Mouse (Mus musculus): ENCODE results near the gene Ubl3.

Ubl3 gene

DNA sequence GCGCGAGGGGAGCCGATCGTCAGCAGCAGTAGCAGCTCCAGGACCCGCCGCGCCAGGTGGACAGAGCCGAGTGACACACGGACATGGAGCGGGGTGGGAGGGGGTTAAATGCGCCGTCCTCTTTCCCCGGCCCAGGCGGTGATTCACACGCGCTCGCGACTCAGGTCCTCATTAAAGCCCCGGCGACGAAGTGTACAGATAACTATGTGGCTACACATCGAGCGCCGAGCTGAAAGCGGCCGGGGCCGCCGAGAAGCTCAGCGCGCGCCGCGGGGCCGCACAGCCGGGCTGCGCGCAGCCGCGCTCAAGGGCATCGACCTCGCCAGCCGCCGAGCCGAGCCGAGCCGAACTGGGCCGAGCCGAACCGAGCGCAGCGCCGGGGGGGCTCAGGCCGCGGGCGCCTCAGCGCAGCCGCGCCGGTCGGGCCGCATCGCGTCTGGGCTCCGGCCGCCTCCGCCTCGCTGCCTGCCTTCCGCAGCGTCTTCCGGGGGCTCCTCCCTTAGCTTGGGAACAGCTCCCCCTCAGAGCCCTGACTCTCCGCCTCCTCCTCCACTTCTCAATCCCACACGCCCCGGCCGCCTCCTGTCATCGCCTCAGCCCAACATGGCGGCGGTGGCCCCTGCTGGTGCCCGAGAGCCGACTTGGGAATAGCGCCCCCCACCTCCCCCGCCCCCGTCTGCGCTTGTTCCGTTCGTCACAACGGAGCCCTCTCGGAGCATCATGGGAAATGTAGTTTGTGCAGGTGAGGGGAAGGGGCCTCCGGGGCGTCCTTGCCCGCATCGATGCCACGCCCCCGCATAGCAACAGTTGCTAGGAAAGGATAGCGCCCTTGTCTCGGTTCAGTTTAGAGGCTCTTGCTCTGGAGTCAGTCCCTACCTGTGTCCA, at the start of gene Ubl3:
TSS of gene Ubl3 (minus strand) at position 603 of the 885 bp plus-strand sequence.
- in situ Hi-C loops (cut with MboI; ENCODE audit: unreplicated experiment in 2 of 2), result loop anchor here (5.0 to 25.0 kb wide), 4 partner anchors 40 to 1865 kb away; no protein-coding TSS in a partner anchor

DNA sequence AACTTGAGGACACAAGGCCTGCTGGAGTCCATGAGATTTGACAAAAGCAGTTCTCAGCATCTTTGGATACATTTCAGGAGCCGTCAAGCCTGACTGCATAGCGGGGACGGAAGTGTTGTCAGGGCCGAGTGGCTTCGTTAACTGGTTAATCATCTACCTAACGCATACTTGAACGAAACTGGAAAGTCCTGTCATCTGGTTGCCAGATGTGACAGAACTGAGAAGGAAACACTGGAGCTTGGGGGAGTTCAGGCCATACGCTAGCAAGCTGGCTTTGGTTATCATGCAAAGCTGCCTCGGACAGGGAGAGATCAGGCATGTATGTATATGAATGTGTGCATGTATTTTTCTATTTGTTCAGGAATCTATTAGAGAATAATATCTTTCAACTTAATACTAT, 45.8 kb upstream of the Ubl3 start:
- in situ Hi-C loops (cut with MboI; ENCODE audit: unreplicated experiment in 2 of 2), result no loop called here

DNA sequence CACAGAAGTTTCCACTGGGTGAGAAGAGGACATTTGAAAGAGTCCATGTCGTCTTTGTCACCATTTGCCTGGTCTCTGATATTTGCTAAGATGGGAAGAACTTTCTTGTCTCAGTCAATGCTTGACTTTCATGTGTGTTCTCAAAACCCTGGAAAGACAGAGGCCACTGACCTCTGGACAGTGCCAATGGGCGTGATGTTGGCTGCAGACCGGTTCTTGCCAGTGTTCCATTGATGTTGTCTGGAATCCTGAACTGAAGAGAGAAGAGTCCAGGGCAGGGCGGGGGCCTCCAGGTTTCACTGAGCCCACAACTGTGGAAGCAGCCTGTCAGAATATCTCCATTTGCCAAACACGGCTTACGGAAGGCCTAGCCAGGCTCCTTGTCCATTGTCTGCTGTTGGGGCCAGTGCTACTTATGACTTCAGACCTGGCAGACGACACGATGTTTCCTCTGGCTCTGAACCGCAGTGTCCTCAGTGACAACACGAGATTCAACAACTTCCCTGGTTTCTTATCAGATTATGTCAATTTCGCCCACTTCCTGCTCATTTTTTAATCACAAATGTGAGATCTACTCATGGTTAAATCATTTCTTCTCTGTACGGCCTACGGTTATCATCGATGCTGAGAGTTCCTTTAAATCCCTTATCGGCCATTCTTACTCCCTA, 43.6 kb upstream of the Ubl3 start:
- in situ Hi-C loops (cut with MboI; ENCODE audit: unreplicated experiment in 2 of 2), result no loop called here

DNA sequence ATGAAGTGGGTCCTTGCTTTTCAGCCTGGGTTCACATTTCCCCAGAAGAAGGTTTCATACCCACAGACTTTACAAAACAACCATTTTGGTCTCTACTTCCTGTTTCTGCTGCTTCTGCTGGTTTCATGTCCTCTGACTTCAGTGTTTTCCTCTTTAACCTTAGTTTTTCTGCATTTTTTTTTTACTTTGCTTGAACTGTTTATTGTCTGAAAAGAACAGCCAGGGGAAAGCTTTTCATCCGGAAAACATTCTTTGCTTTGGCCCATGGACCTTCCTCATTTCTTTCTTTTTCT, 42.8 kb upstream of the Ubl3 start:
- in situ Hi-C loops (cut with MboI; ENCODE audit: unreplicated experiment in 2 of 2), result no loop called here

DNA sequence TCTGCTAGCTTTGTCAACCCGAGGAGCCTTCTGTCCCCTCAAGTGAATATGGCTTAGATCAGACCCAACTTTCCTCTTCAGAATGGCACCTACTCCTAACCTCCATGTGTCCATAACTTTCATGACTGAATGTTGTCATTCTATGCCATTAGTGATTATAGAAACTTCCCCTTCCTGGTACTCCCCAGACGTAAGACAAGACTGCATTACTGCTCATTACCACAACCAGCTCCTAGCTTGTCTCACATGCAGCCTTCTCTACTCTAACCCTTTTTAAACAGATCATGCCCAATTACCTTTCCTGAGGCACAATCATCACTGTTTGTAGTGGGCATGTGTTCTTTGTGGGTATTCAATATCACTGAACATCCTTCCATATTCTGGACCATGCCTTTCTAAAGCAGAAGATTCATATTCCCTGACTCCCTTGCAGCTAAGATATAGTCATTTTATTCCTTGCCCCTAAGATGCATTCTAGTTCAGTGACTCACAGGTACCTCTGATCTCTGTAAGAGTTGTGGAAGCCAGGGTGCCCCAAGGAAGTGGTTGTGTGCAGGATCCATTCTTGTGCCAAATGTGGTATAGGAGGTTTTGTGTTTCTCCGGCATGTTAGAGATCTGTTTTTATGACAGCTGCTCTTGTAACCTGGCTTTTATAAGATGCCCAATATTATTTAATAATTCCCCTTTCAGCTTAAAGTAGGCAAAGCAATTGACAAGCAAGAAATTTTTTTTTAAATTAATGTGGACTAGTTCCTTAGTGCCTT, 42.3 kb upstream of the Ubl3 start:
- in situ Hi-C loops (cut with MboI; ENCODE audit: unreplicated experiment in 2 of 2), result loop anchor here in 1 of 2 experiments (5.0 kb wide), 1 partner anchor 43 kb away; the partner anchor contains the start of gene Ubl3

DNA sequence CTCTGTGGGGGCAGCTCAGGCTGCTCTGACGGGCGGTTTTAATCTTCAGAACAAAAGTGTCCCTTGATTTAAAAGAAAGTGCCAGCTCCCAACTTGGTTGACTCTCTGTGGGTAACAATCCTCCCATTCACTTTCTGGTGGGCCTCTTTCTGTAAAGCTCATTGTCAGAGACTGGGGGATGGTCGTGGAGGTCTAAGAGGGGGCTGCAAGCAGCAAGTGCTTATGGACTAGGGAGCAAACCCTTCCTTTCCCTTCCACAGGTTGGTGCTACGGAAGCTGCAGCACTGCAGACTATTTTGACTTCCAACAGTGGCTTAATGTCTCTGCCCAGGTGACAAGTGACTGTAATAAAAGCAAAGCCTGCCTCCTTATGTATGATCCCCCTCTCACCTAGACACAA, 41.0 kb upstream of the Ubl3 start:
- in situ Hi-C loops (cut with MboI; ENCODE audit: unreplicated experiment in 2 of 2), result loop anchor here in 1 of 2 experiments (5.0 kb wide), 1 partner anchor 41 kb away; the partner anchor contains the start of gene Ubl3

DNA sequence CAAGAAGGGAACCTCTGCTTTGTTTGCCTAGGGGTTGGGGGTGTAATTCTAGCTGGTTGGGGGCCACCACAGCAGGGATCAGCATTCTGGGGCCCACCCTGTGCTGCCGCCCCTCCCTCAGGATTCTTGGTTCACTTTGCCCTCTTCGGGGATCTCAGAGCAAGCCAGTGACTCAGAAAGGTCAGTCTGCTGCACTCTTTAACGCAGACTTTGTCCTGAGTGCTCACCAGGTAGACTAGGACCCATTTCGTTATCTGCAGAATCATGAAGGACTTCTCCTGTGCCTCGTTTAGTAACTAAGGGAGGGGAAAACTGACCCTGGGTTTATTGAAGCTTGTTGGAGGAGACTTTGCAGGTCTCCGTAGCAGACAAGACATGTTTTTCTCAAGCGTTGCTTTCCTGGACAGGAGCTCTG, 38.9 kb upstream of the Ubl3 start:
- in situ Hi-C loops (cut with MboI; ENCODE audit: unreplicated experiment in 2 of 2), result loop anchor here in 1 of 2 experiments (5.0 kb wide), 1 partner anchor 39 kb away; the partner anchor contains the start of gene Ubl3

DNA sequence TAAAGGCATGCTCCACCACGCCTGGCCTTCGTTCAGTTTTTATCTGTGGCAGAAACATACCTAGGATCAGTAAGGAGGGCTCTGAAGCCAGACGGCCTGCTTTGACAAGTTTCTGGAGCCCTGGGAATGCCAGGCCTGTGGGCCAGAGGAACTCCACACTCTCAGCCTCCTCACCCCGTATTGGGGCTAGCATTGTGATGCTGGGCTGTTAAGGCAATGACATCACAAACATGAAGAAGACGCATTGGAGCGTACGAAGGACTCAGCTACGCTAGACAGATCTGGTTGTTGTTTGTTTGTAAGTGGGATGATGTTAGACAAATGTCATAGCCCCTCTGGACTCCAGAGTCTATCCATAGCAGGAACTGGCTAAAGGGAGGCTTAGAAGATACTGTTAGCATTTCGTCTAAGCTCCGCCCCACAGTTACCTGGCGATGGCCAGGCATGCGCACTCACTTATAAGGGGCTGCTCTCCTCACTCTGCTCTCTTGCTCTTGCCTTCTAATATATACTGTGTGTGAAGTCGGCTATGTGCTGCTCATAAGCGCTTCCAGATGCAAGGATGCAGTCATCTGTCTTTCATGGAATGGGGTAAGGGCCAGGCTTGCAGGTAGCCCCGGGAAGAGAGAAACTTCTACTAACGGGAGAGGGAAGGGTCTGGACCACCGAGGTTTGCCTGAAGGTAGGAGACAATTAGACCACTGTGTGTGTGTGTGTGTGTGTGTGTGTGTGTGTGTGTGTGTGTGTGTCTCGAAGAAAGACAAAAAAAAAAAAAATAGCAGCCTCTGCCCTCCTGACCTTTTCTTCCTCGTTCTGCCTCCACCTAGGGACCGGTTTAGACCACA, 38.2 kb upstream of the Ubl3 start:
- in situ Hi-C loops (cut with MboI; ENCODE audit: unreplicated experiment in 2 of 2), result loop anchor here in 1 of 2 experiments (5.0 kb wide), 1 partner anchor 39 kb away; the partner anchor contains the start of gene Ubl3

DNA sequence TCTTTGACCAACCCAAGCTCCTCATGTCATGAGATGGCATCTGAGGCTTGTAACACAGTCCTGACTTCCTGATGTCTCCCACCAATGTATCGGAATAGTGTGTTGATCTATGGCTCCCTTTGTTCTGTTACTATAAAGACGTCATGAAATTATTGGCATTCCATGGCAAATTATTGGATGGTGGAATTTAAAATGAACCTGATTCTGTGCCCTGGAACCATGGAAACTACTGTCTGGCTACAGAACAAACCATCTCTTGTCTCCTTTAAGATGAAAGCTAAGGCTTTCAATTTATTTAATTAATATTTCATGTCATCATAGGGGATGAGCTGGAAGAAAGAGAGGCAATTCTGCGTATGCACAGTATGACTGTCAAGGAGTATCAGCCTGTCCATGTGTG, 36.4 kb upstream of the Ubl3 start:
- in situ Hi-C loops (cut with MboI; ENCODE audit: unreplicated experiment in 2 of 2), result no loop called here

DNA sequence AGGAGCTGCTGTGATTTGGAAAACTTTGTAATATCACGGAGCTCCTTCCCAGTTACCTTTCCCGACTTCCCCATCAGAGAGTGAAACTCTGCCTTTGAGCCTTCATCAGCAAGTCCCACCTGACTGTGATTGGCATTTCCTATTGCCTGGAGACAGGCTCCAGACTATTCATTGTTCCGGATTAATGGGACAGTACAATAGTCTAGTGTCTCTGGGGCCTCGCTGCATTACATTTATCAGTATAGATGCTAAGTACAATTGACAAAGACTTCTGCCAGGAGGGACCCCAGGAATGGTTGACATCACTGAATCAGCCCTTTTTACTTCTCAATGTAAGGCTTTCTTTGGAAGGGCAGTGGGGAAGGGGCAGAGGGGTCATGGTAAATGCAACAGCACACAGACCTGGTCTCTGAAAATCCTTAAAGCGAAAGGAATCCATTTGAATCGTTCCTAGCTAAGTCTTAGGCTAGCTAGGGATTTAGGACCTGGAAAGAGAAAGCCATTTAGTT, 35.6 kb upstream of the Ubl3 start:
- in situ Hi-C loops (cut with MboI; ENCODE audit: unreplicated experiment in 2 of 2), result no loop called here

DNA sequence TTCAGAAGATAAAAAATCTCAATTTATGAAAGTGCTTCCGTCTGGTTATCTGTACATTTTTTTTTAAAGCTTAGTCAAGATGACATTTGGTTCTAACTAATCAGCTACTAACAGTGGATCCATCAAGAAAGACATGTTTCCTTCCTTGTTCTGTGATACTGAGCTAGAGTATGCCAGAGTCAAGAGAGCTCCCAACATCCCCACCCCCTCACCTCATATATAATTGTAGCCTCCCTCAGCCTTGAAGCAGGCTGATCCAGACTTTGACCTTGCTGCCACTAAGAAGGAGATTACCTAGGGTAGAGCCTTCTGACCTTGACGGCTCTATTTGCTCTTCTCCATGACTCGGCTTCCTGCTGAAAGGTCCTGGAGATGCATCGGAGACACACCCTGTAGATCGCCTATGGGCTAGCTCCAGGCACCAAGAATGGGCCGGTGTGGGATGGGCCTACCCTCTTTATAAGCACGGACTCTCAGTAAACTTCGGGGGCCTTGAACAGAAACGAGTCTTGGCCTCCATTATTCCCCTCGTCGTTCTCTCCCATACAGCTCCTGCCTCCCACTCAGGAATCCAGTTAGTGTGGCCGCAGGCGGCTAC, 27.9 kb upstream of the Ubl3 start:
- in situ Hi-C loops (cut with MboI; ENCODE audit: unreplicated experiment in 2 of 2), result no loop called here

DNA sequence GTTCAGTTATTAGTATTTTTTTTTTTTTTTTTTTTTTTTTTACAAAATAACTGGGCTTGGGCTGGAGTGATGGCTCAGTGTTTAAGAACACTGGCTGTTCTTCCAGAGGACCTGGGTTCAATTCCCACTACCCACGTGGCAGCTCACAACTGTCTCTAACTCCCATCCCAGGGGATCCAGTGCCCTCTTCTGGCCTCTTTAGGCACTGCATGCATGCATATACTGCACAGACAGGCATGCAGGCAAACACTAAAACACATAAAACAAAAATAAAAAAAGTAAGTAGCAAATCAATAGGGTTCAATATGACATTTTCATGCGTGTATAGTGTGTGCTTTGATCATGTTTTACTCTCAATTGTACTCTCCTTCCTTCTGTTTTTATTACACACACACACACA, 26.6 kb upstream of the Ubl3 start:
- in situ Hi-C loops (cut with MboI; ENCODE audit: unreplicated experiment in 2 of 2), result no loop called here

DNA sequence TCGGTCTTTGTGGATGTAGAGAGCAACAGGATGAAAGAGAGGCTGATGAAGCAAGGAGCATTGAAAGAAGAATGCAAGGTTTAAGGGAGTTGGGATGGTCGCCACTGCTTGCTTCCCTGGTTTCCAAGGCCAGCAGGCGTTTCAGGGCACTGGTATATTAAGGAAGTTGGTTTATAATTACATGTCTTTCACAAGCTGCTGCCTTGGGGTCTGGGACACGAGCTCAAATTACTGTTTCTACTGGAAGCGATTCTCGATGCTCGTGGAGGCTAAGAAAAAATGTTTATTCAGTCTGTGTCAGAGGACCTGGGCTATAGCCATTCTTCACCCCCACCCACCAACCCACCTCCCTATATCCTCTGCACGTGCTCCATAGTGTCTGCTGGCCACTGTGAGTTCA, 25.8 kb upstream of the Ubl3 start:
- in situ Hi-C loops (cut with MboI; ENCODE audit: unreplicated experiment in 2 of 2), result no loop called here

DNA sequence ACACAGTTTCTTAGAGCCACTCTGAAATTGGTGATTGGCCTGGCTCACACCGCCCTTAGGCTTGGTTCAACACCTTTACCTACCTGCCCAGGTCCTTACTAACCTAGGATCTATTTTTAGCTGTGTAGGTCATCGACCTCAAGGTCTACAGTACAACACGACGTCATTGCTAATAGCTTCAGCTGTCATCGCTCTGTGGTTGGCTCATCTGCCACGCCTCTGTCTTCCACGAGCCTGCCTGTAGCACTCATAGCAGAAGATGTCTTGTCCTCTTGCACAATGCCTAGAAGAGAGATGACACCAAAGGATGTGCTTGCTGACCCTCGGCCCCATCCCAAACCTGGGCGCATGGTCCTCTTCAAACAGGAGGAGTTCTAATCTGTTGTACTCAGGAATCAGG, 24.7 kb upstream of the Ubl3 start:
- in situ Hi-C loops (cut with MboI; ENCODE audit: unreplicated experiment in 2 of 2), result no loop called here

DNA sequence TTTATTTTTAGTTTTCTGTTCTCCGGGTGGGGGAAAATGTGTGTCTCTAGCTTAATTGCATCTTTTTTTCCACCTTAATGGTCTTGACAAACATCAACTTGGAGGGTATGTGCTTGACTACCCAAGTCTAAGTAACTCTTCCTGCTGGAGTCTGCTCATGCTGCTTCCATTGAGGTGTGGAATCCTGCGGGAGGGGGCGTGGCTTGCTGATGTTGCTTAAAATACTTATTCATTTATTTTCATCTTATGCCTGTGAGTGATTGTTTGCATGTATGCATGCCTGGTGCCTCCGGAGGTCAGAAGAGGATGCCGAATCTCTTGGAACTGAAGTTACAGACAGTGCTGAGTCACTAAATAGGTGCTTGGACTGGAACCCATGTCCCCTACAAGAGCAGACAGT, 22.6 kb upstream of the Ubl3 start:
- in situ Hi-C loops (cut with MboI; ENCODE audit: unreplicated experiment in 2 of 2), result no loop called here

DNA sequence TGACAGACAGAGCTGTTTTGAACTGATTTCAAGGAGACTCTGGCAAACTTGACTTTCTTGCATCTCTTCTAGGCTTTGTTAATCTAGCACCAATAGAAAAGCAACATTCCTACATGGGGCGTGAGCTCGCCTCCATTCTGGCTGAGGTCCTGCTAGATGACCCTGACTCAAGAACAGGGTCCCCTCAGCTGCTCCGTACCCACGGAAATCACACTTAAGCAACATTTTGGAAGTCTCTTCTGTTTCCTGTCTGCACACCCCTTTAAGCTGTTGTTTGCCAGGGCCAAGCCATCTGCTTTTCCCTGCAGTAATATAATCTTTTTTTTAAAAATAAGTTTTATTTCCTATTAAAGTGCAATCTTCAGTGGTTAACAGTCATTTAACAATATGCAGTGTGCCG, 20.1 kb upstream of the Ubl3 start:
- in situ Hi-C loops (cut with MboI; ENCODE audit: unreplicated experiment in 2 of 2), result loop anchor here (25.0 kb wide), 2 partner anchors 1510 to 1885 kb away; no protein-coding TSS in a partner anchor

DNA sequence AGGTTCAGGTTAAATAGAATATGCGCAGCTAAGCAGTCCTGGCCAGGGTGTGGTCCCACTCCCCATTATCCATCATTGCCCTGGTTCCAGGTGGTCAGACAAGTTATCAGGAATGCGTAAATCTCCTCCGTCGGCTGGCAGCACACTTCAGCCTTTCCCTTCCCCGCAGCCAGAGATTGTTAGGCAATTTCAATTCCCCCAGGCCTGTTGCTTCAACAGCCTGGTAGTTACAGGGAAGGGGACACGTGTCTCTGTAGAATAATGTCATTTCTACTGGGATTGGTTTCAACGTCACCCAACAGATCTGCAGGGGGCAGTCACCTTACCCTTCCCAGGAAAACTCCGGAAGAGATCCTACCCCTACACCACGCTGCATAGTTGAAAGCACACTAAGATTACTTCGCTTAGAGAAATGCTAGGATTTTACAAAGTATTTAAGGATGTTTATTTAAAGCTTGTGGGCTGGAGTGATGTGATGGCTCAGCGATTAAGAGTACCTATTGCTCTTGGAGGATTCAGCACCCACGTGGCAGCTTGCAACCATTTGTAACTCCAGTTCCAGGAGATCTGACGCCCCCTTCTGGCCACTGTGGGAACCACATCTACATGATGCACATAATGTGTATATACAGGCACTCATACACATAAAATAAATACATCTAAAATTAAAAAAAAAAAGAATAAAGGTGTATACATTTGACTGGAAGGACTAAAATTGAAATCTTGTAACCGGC, 18.1 kb upstream of the Ubl3 start:
- in situ Hi-C loops (cut with MboI; ENCODE audit: unreplicated experiment in 2 of 2), result loop anchor here (25.0 kb wide), 2 partner anchors 1508 to 1883 kb away; no protein-coding TSS in a partner anchor

DNA sequence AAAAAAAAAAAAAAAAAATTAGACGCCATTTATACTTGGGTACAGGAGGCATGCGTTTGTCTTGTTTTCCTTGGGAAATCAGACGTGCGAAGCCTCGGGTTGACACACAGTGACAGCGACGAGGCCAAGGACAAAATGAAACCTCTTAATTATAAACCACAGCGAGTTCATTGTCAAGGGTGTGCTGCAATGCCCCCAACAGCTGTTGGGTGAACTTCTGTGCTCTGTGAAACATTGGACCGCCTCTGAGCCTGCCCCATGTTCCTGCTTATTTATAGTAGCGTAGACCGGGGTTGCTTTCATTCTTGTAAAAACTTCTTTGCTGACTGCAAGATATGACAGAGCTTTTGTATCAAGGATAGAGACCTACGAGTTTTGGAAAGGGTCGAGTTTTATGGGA, 16.9 kb upstream of the Ubl3 start:
- in situ Hi-C loops (cut with MboI; ENCODE audit: unreplicated experiment in 2 of 2), result loop anchor here (25.0 kb wide), 2 partner anchors 1507 to 1882 kb away; no protein-coding TSS in a partner anchor

DNA sequence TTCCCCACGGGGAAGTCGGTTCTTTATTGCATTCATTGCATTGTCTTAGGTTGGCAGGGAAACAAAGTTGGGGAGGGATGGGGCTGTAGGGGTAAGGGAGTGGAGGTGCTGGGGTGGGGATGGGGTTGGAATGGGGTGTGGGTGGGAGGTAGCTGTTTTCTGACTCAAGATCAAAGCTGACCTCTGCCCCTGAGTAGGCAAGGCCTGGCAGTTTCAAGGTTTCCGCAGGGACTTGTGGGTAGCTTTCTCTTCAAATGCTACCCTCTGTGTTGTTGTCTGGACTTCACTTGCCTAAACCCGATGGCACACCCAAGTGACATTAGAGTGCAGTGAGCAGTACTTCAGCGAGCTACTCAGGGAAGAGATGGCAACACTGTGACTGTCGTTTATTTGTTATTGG, 13.0 kb upstream of the Ubl3 start:
- in situ Hi-C loops (cut with MboI; ENCODE audit: unreplicated experiment in 2 of 2), result loop anchor here (25.0 kb wide), 2 partner anchors 1503 to 1878 kb away; no protein-coding TSS in a partner anchor

All from v-Abl transformed pro-B cells (cell line).